Comparison of ENCODE assay signal across 31 mouse cellular contexts in genomic region chr8:124575811-124576210, GRCm38 (mm10). TPM values are rescaled to one million over a fixed set of nuclear protein-coding genes. Genes with fewer than 3 reads are reported as not detected.
DNase-seq lines count a peak whose midpoint lies in the region; ATAC-seq lines count a peak whose summit lies in the region.
"Had no signal": no experiment of that assay in that cellular context is flagged by ENCODE, and none has a peak within 500 bp of the region (broad histone marks: within the 10 kb centered on the region; RNA-seq: fewer than 3 reads in every experiment).

Capn9 (plus strand) TSS chr8:124576111.

- 88% methylated on average over 8 of the region's 8 CpGs for WGBS in limb, embryonic 13.5 days
- WGBS in limb, embryonic 10.5 days = 92% methylated on average over 8 of the region's 8 CpGs
- WGBS in large intestine, adult 2 months = 76% methylated on average over 8 of the region's 8 CpGs
- WGBS in stomach, embryonic 15.5 days = 83% methylated on average over 8 of the region's 8 CpGs

- H3K9ac ChIP-seq in limb, embryonic 13.5 days = 0 out of 2 replicates have a peak within 1 kb of the TSS, but pooled peaks have one; percentile 25
- no peak within 1 kb of the TSS for H3K9ac ChIP-seq in stomach, embryonic 15.5 days
- H3K9ac ChIP-seq: embryonic facial prominence, embryonic 12.5 days; embryonic facial prominence, embryonic 15.5 days; forebrain, embryonic 15.5 days; heart, embryonic 12.5 days; heart, embryonic 15.5 days; hindbrain, embryonic 13.5 days had no signal

- no peak for ATAC-seq in limb, embryonic 13.5 days (ENCODE audit: low FRiP score, low read depth)
- ATAC-seq in stomach, embryonic 15.5 days (ENCODE audit: insufficient read depth, low FRiP score, low read depth) = no peak
- ATAC-seq: forebrain, embryonic 15.5 days; hindbrain, embryonic 16.5 days; Patski had no signal

- no peak within 1 kb of the TSS for H3K27ac ChIP-seq in limb, embryonic 13.5 days
- no peak within 1 kb of the TSS for H3K27ac ChIP-seq in limb, embryonic 10.5 days
- 0 out of 2 replicates have a peak within 1 kb of the TSS, but pooled peaks have one; percentile 35 for H3K27ac ChIP-seq in stomach, embryonic 15.5 days
- H3K27ac ChIP-seq: embryonic facial prominence, embryonic 12.5 days; embryonic facial prominence, embryonic 15.5 days; forebrain, embryonic 15.5 days; heart, embryonic 15.5 days; hindbrain, embryonic 10.5 days; hindbrain, embryonic 13.5 days had no signal

- H3K36me3 ChIP-seq in limb, embryonic 13.5 days = no peaks in the 10 kb centered on the region
- no peaks in the 10 kb centered on the region for H3K36me3 ChIP-seq in limb, embryonic 10.5 days
- H3K36me3 ChIP-seq in stomach, embryonic 15.5 days = no peaks in the 10 kb centered on the region
- H3K36me3 ChIP-seq: embryonic facial prominence, embryonic 12.5 days; embryonic facial prominence, embryonic 15.5 days; forebrain, embryonic 15.5 days; G1E; heart, embryonic 12.5 days; heart, embryonic 15.5 days; hindbrain, embryonic 10.5 days; hindbrain, embryonic 13.5 days had no signal

- 0 out of 2 replicates have a peak, but pooled peaks cover 4% of the 10 kb centered on the region for H3K4me1 ChIP-seq in limb, embryonic 13.5 days
- peaks cover 17% of the 10 kb centered on the region for H3K4me1 ChIP-seq in limb, embryonic 10.5 days
- peaks cover 12% of the 10 kb centered on the region; the same call in 1 of the 2 replicates for H3K4me1 ChIP-seq in stomach, embryonic 15.5 days
- H3K4me1 ChIP-seq: forebrain, embryonic 15.5 days had no signal

- no peak for DNase-seq in limb, embryonic 10.5 days (ENCODE audit: low spot score)
- DNase-seq in large intestine, adult 2 months (ENCODE audit: low read depth, low spot score) = no peak
- DNase-seq in layer of hippocampus, postnatal 14 days (ENCODE audit: low spot score in 2 of 2) = no peak
- no peak for DNase-seq in adipocyte (ENCODE audit: low spot score)
- DNase-seq: adrenal gland, adult 2 months; B cell, adult 2 months; cerebellum, adult 11 months; cerebellum, adult 2 months; cerebellum, adult 9-11 months; cerebellum, postnatal 25 days; gastrocnemius, postnatal 25 days; heart, adult 18-20 months; heart, postnatal 10 days; heart, postnatal 36 days had no signal

- no peaks in the 10 kb centered on the region for H3K27me3 ChIP-seq in limb, embryonic 13.5 days
- no peaks in the 10 kb centered on the region for H3K27me3 ChIP-seq in limb, embryonic 10.5 days (ENCODE audit: low read depth, poor library complexity, severe bottlenecking)
- no peaks in the 10 kb centered on the region for H3K27me3 ChIP-seq in stomach, embryonic 15.5 days (replicated peaks)
- H3K27me3 ChIP-seq: embryonic facial prominence, embryonic 12.5 days; embryonic facial prominence, embryonic 15.5 days; forebrain, embryonic 15.5 days; heart, embryonic 12.5 days; heart, embryonic 15.5 days; Patski had no signal

- no peak within 1 kb of the TSS for H3K4me2 ChIP-seq in limb, embryonic 13.5 days (replicated peaks)
- H3K4me2 ChIP-seq in stomach, embryonic 15.5 days = no peak within 1 kb of the TSS
- H3K4me2 ChIP-seq: embryonic facial prominence, embryonic 12.5 days; embryonic facial prominence, embryonic 15.5 days; forebrain, embryonic 15.5 days; heart, embryonic 12.5 days; heart, embryonic 15.5 days; hindbrain, embryonic 13.5 days had no signal

- H3K9me3 ChIP-seq in limb, embryonic 13.5 days = no peaks in the 10 kb centered on the region
- H3K9me3 ChIP-seq in limb, embryonic 10.5 days (replicated peaks) = no peaks in the 10 kb centered on the region
- no peaks in the 10 kb centered on the region for H3K9me3 ChIP-seq in stomach, embryonic 15.5 days
- H3K9me3 ChIP-seq: embryonic facial prominence, embryonic 12.5 days; embryonic facial prominence, embryonic 15.5 days; forebrain, embryonic 15.5 days; G1E; heart, embryonic 12.5 days; heart, embryonic 15.5 days; hindbrain, embryonic 10.5 days; hindbrain, embryonic 13.5 days had no signal

- no peak within 1 kb of the TSS for H3K4me3 ChIP-seq in limb, embryonic 13.5 days
- H3K4me3 ChIP-seq in limb, embryonic 10.5 days = no peak within 1 kb of the TSS
- no peak within 1 kb of the TSS for H3K4me3 ChIP-seq in stomach, embryonic 15.5 days (replicated peaks)
- H3K4me3 ChIP-seq: embryonic facial prominence, embryonic 12.5 days; embryonic facial prominence, embryonic 15.5 days; forebrain, embryonic 15.5 days; heart, embryonic 12.5 days; heart, embryonic 15.5 days; hindbrain, embryonic 10.5 days; hindbrain, embryonic 13.5 days had no signal

RNA-seq across cellular contexts. Expression of gene Capn9, which starts in this region (rescaled TPM):
- 0.15 TPM in 1 of 2 replicates, not detected in the other for polyA plus RNA-seq in limb, embryonic 13.5 days (2015; fragmentation: Nextera tagmentation; extraction: Ambion mirVana)
- not detected in 2 replicates for polyA plus RNA-seq in limb, embryonic 10.5 days (2016; fragmentation: Nextera tagmentation; extraction: Ambion mirVana)
- 13.4 and 27.5 TPM in 2 replicates for polyA plus RNA-seq in large intestine, adult 2 months (2012; rRNA removed)
- polyA plus RNA-seq in stomach, embryonic 15.5 days (2015; fragmentation: Nextera tagmentation; extraction: Ambion mirVana) = 0.24 TPM in 2 replicates
- total RNA-seq in layer of hippocampus, postnatal 14 days (2021) = under 1 TPM in 1 of 2 experiments, not detected in 1; 0.18 TPM
- total RNA-seq: adrenal gland, postnatal 14 days; CH12.LX; common myeloid progenitor, adult 5-6 weeks; G1E; gastrocnemius, adult 8-10 months; gastrocnemius, postnatal 25 days; heart, adult 18-20 months; heart, postnatal 10 days; heart, postnatal 36 days had no signal
- polyA plus RNA-seq: embryonic facial prominence, embryonic 12.5 days; forebrain, embryonic 11.5 days; G1E; hindbrain, embryonic 10.5 days; Patski had no signal

Comparison
In these comparisons a context has a peak if more than half of its experiments do, and no peak if none do; other contexts are left out.
1. RNA of gene Capn9 (polyA plus RNA-seq): 13.4 to 27.5 TPM in large intestine, adult 2 months; 0.24 TPM in stomach, embryonic 15.5 days, 0.15 TPM in limb, embryonic 13.5 days and not detected in limb, embryonic 10.5 days; every median in the first group is over 10 times any median in the second.